Mouse (Mus musculus) intestine, postnatal 0 days (tissue): Measurements from ENCODE around the gene Ptprh. TPM values are rescaled to one million over a fixed set of nuclear protein-coding genes. Genes with fewer than 3 reads are reported as not detected.

Experiments
- ATAC-seq: fragments of 200-750 bp; cut with Nextera tagmentation; 2 replicates; pipeline ENCODE4 v1.8.0; 2017; ENCODE audit warnings: mild to moderate bottlenecking, moderate TSS enrichment, moderate library complexity
- H3K27ac ChIP-seq: fragments of 300-500 bp; sonication (generic); 2 replicates; pipeline ENCODE4 v1.5.1; 2014; ENCODE audit warnings: mild to moderate bottlenecking, low read depth, low read length, moderate library complexity
- H3K27me3 ChIP-seq: fragments of 300-500 bp; sonication (generic); replicated peaks from 2 replicates; pipeline ENCODE4 v1.6.1; 2014; ENCODE audit warnings: low read length, mixed read lengths; ENCODE audit not compliant: control insufficient read depth, insufficient read depth
- H3K36me3 ChIP-seq: fragments of 300-500 bp; sonication (generic); 2 replicates; pipeline ENCODE4 v1.6.1; 2014; ENCODE audit warnings: mild to moderate bottlenecking, moderate library complexity; ENCODE audit not compliant: control insufficient read depth, insufficient read depth
- H3K4me1 ChIP-seq: fragments of 300-500 bp; sonication (generic); replicated peaks from 2 replicates; pipeline ENCODE4 v1.6.1; 2014; ENCODE audit warnings: antibody characterized with exemption, low read length, mixed read lengths; ENCODE audit not compliant: control insufficient read depth, insufficient read depth
- H3K4me2 ChIP-seq: fragments of 300-500 bp; sonication (generic); replicated peaks from 2 replicates; pipeline ENCODE4 v1.6.1; 2014; ENCODE audit warnings: low read depth, mild to moderate bottlenecking, moderate library complexity
- H3K4me3 ChIP-seq: fragments of 300-500 bp; sonication (generic); 2 replicates; pipeline ENCODE4 v1.5.1; 2014; ENCODE audit warnings: low read depth, low read length
- H3K9ac ChIP-seq: fragments of 300-500 bp; sonication (generic); 2 replicates; pipeline ENCODE4 v1.6.1; 2014; ENCODE audit warnings: mild to moderate bottlenecking, low read depth, low read length
- H3K9me3 ChIP-seq: fragments of 300-500 bp; sonication (generic); 2 replicates; pipeline ENCODE4 v1.6.1; 2016; ENCODE audit warnings: mixed run types; ENCODE audit not compliant: control insufficient read depth
- CTCF ChIP-seq: sonication (generic); IDR thresholded peaks from 2 replicates; pipeline ENCODE4 v1.5.1; 2016; ENCODE audit warnings: low read depth, mild to moderate bottlenecking, control low read depth, antibody characterized with exemption, moderate library complexity
- WGBS: fragments of 180-500 bp; shearing (Covaris S2); extraction: QIAGEN DNeasy Blood & Tissue Kit; methylation state at CpG from one replicate; pipeline ENCODE4 v1.1.7; 2014; 5-methylcytosine and 5-hydroxymethylcytosine counted together
- polyA plus RNA-seq: library from polyadenylated mRNA; unstranded; fragments of >200 nt; fragmentation: Nextera tagmentation; extraction: Ambion mirVana; gene quantifications from 2 replicates; pipeline ENCODE4 v1.2.1, GENCODE M21; 2015

Gene Ptprh
- polyA plus RNA-seq, 1 experiment from 2014 or later: 16.7 TPM

- Histone ChIP-seq H3K9me3 (no peaks in the 10 kb centered on the region), H3K36me3 (no peaks in the 10 kb centered on the region), H3K4me2 (no peak overlapping the region), H3K27ac (no peak overlapping the region), H3K4me3 (no peak overlapping the region), H3K4me1 (0 out of 2 replicates have a peak, but pooled peaks cover 4% of the 10 kb centered on the region), H3K27me3 (no peaks in the 10 kb centered on the region), H3K9ac (no peak overlapping the region)
- no peak for TF ChIP-seq CTCF
- ATAC-seq: no peak
- 57% methylated on average over 11 of the region's 11 CpGs for WGBS
These were observed 99.0 kb downstream of the Ptprh start for GRCm38 (mm10) chr7:4504646-4505435.

- no peaks in the 10 kb centered on the region for H3K27me3 ChIP-seq
- no peak overlapping the region for H3K27ac ChIP-seq
- no peaks in the 10 kb centered on the region for H3K9me3 ChIP-seq
- no peak for TF ChIP-seq CTCF
- no peak for ATAC-seq
- no peak overlapping the region for H3K4me2 ChIP-seq
- H3K4me1 ChIP-seq: 0 out of 2 replicates have a peak, but pooled peaks cover 6% of the 10 kb centered on the region
- 79% methylated on average over 5 of the region's 5 CpGs for WGBS
- H3K4me3 ChIP-seq: no peak overlapping the region
- H3K36me3 ChIP-seq: no peaks in the 10 kb centered on the region
- no peak overlapping the region for H3K9ac ChIP-seq
These were observed 100.0 kb downstream of the Ptprh start for GRCm38 (mm10) chr7:4503858-4504257.

DNA sequence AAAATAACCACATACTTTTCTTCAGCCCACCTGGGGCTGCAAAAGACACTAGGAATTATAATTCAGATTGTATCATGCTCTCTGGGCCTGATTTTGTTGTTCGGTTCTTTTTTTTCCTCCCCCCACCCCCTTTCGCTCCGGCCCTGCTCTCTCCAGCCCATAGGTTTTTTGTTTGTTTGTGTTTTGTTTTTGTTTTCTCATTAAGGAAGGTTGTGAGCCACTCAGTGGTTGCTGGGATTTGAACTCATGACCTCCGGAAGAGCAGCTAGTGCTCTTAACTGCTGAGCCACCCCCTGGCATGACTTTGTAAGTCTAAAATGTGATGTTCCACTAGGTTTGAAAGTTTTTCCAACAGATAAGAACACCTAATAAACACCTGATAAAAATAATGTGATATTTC, 100.7 kb downstream of the Ptprh start:
- Histone ChIP-seq H3K36me3 (no peaks in the 10 kb centered on the region; the same call in 1 of the 2 replicates), H3K4me2 (no peak overlapping the region), H3K27me3 (no peaks in the 10 kb centered on the region), H3K4me3 (0 out of 2 replicates have a peak overlapping the region, but pooled peaks have one; percentile 80), H3K9me3 (no peaks in the 10 kb centered on the region), H3K9ac (no peak overlapping the region), H3K4me1 (0 out of 2 replicates have a peak, but pooled peaks cover 6% of the 10 kb centered on the region), H3K27ac (no peak overlapping the region)
- no peak for TF ChIP-seq CTCF
- ATAC-seq: no peak
- 79% methylated on average over 4 of the region's 4 CpGs for WGBS

GRCm38 (mm10) chr7:4502421-4503090, 101.3 kb downstream of the Ptprh start:
- Histone ChIP-seq H3K36me3 (no peaks in the 10 kb centered on the region; the same call in 1 of the 2 replicates), H3K4me2 (peak overlapping the region; percentile 86), H3K9ac (no peak overlapping the region; the same call in 1 of the 2 replicates), H3K4me1 (0 out of 2 replicates have a peak, but pooled peaks cover 6% of the 10 kb centered on the region), H3K4me3 (peak overlapping the region; percentile 80), H3K27ac (peak overlapping the region; percentile 70), H3K9me3 (no peaks in the 10 kb centered on the region), H3K27me3 (no peaks in the 10 kb centered on the region)
- ATAC-seq: no peak; the same call in 1 of the 2 replicates
- no peak for TF ChIP-seq CTCF
- 9% methylated on average over 14 of the region's 14 CpGs for WGBS

- under 1% methylated on average over 62 of the region's 62 CpGs for WGBS
- H3K9ac ChIP-seq: peak within 1 kb of the TSS; percentile 73
- H3K27me3 ChIP-seq: no peaks in the 10 kb centered on the region
- H3K4me3 ChIP-seq: peak within 1 kb of the TSS; percentile 80
- peaks cover 4% of the 10 kb centered on the region for H3K36me3 ChIP-seq
- TF ChIP-seq CTCF: no peak
- peak within 1 kb of the TSS; percentile 70 for H3K27ac ChIP-seq
- H3K4me1 ChIP-seq: 0 out of 2 replicates have a peak, but pooled peaks cover 6% of the 10 kb centered on the region
- ATAC-seq: peak; percentile 89
- no peaks in the 10 kb centered on the region for H3K9me3 ChIP-seq
- peak within 1 kb of the TSS; percentile 86 for H3K4me2 ChIP-seq
These were observed 102.1 kb downstream of the Ptprh start, which contains the start of gene Ppp1r12c for GRCm38 (mm10) chr7:4501558-4502397. Gene Ppp1r12c (minus strand): TSS chr7:4501680.
